Mouse (Mus musculus) ES-Bruce4 (cell line): Measurements from ENCODE around the gene Gm47289.

Experiments used
- CTCF ChIP-seq: IDR thresholded peaks from one replicate; pipeline ENCODE4 v1.8.1; 2011; ENCODE audit warnings: low read depth, low read length
- EP300 ChIP-seq: IDR thresholded peaks from 2 replicates; pipeline ENCODE4 v1.6.1; 2011; ENCODE audit warnings: low read depth, low read length; ENCODE audit not compliant: insufficient read depth
- POLR2A ChIP-seq: IDR thresholded peaks from one replicate; pipeline ENCODE4 v1.8.1; 2011; ENCODE audit warnings: low read length; ENCODE audit not compliant: insufficient read depth

DNA sequence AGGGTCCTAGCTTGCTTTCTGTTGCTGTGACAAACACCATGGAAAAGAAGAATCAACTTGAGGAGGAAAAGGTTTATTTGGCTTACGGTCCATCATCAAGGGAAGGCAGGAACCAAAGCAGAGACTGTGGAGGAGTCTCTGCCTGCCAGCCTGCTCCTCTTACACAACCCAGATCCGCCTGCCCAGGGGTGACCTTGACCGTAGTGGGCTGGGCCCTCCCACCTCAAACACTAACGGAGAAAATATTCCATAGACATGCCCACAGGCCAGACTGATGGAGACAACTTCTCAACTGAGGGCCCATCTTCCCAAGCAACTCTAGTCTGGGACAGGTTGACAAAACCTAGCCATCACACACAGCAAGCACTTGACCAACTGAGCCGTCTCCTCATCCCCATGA, 16.9 kb upstream of the Gm47289 start:
- TF ChIP-seq POLR2A (no peak), CTCF (no peak), EP300 (no peak)
